Mouse (Mus musculus) forebrain, postnatal 0 days (tissue): ENCODE measurements around the gene Eme2. TPM values are rescaled to one million over a fixed set of nuclear protein-coding genes. Genes with fewer than 3 reads are reported as not detected.

Source experiments
- ATAC-seq: fragments of 200-750 bp; cut with Nextera tagmentation; 2 replicates; pipeline ENCODE4 v1.8.0; 2017; ENCODE audit warnings: mild to moderate bottlenecking, moderate library complexity
- DNase-seq: peaks from one replicate; pipeline ENCODE4 v3.0.0-alpha.2; 2015
- H3K27ac ChIP-seq: fragments of 300-500 bp; sonication (generic); 2 replicates; pipeline ENCODE4 v1.5.1; 2014; ENCODE audit warnings: low read depth, mild to moderate bottlenecking, antibody characterized with exemption, low read length, moderate library complexity, mixed read lengths
- H3K27me3 ChIP-seq: fragments of 300-500 bp; sonication (generic); 2 replicates; pipeline ENCODE4 v1.6.1; 2014; ENCODE audit warnings: mild to moderate bottlenecking, low read length, mixed read lengths; ENCODE audit not compliant: insufficient read depth
- H3K36me3 ChIP-seq: fragments of 300-500 bp; sonication (generic); 2 replicates; pipeline ENCODE4 v1.6.1; 2014; ENCODE audit warnings: mild to moderate bottlenecking, moderate library complexity; ENCODE audit not compliant: insufficient read depth
- H3K4me1 ChIP-seq: fragments of 300-500 bp; sonication (generic); 2 replicates; pipeline ENCODE4 v1.6.1; 2014; ENCODE audit warnings: antibody characterized with exemption; ENCODE audit not compliant: insufficient read depth
- H3K4me2 ChIP-seq: fragments of 300-500 bp; sonication (generic); 2 replicates; pipeline ENCODE4 v1.6.1; 2014; ENCODE audit warnings: low read depth, mild to moderate bottlenecking, moderate library complexity
- H3K4me3 ChIP-seq: fragments of 300-500 bp; sonication (generic); 2 replicates; pipeline ENCODE4 v1.5.1; 2014; ENCODE audit warnings: low read depth, low read length, mixed read lengths
- H3K9ac ChIP-seq: fragments of 300-500 bp; sonication (generic); 2 replicates; pipeline ENCODE4 v1.6.1; 2014; ENCODE audit warnings: mild to moderate bottlenecking
- H3K9me3 ChIP-seq: fragments of 300-500 bp; sonication (generic); 2 replicates; pipeline ENCODE4 v1.6.1; 2016; ENCODE audit warnings: low read length
- CTCF ChIP-seq: sonication (generic); IDR thresholded peaks from 2 replicates; pipeline ENCODE4 v1.5.1; 2016; ENCODE audit warnings: antibody characterized with exemption, control low read depth, low read depth
- WGBS: fragments of 180-500 bp; shearing (Covaris S2); extraction: QIAGEN DNeasy Blood & Tissue Kit; methylation state at CpG from one replicate; pipeline ENCODE4 v1.1.7; 2014; 5-methylcytosine and 5-hydroxymethylcytosine counted together
- polyA plus RNA-seq: library from polyadenylated mRNA; unstranded; fragments of >200 nt; fragmentation: Nextera tagmentation; extraction: Ambion mirVana; gene quantifications from 2 replicates; pipeline ENCODE4 v1.2.1, GENCODE M21; 2015
- total RNA-seq: library from RNA; depleted of rRNA; stranded (reverse); fragments of >200 nt; gene quantifications from 2 replicates; pipeline ENCODE4 v1.2.3, GENCODE M21; 2014

Gene Eme2
- total and polyA plus RNA-seq, 2 experiments from 2014 or later, result 17.9 to 35.6 TPM

GRCm38 (mm10) chr17:24902671-24903474 is 8.0 kb upstream of the Eme2 start:
- no peaks in the 10 kb centered on the region for H3K9me3 ChIP-seq
- H3K27ac ChIP-seq, result no peak overlapping the region
- peaks cover 100% of the 10 kb centered on the region for H3K36me3 ChIP-seq
- no peaks in the 10 kb centered on the region for H3K4me1 ChIP-seq
- H3K4me3 ChIP-seq, result no peak overlapping the region
- H3K27me3 ChIP-seq, result no peaks in the 10 kb centered on the region
- no peak overlapping the region for H3K4me2 ChIP-seq
- ATAC-seq (no peak), DNase-seq (no peak)
- WGBS, result 70% methylated on average over 9 of the region's 9 CpGs
- TF ChIP-seq CTCF, result peak; percentile 49
- no peak overlapping the region for H3K9ac ChIP-seq

GRCm38 (mm10) chr17:24902124-24902523 is 7.2 kb upstream of the Eme2 start:
- no peak overlapping the region for H3K4me2 ChIP-seq
- no peaks in the 10 kb centered on the region for H3K9me3 ChIP-seq
- TF ChIP-seq CTCF, result no peak
- H3K9ac ChIP-seq, result no peak overlapping the region
- no peak for DNase-seq
- H3K4me1 ChIP-seq, result peaks cover 2% of the 10 kb centered on the region; the same call in 1 of the 2 replicates
- ATAC-seq, result no peak
- H3K36me3 ChIP-seq, result peaks cover 97% of the 10 kb centered on the region
- WGBS, result 92% methylated on average over 5 of the region's 5 CpGs
- no peaks in the 10 kb centered on the region for H3K27me3 ChIP-seq
- H3K27ac ChIP-seq, result no peak overlapping the region
- H3K4me3 ChIP-seq, result no peak overlapping the region

DNA sequence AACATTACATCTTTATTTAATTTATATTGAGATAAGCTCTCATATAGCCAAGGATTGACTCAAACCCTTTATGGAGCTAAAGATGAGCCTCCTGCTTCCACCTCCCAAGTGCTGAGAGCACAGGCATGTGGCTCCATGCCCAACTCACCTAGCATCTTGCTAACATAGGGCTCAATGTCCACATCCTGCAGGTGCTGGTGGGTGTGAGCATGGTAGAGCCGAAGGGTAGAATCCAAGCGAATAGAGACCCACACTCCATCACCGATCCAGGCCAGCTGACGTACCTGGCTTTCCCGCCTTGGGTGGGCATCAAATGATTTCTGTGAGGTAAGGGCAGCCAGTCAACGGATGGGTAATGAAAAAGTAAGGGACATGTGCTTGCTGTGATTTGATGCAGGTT is 5.1 kb upstream of the Eme2 start:
- no peak for TF ChIP-seq CTCF
- WGBS, result 96% methylated on average over 6 of the region's 6 CpGs
- ATAC-seq (no peak), DNase-seq (no peak)
- Histone ChIP-seq H3K36me3 (peaks cover 76% of the 10 kb centered on the region), H3K4me1 (peaks cover 11% of the 10 kb centered on the region), H3K9ac (no peak overlapping the region), H3K4me2 (no peak overlapping the region), H3K27ac (no peak overlapping the region), H3K27me3 (no peaks in the 10 kb centered on the region), H3K9me3 (no peaks in the 10 kb centered on the region), H3K4me3 (no peak overlapping the region)

- Histone ChIP-seq H3K4me1 (peaks cover 13% of the 10 kb centered on the region), H3K4me2 (no peak overlapping the region), H3K9ac (no peak overlapping the region), H3K36me3 (peaks cover 67% of the 10 kb centered on the region), H3K4me3 (no peak overlapping the region), H3K27ac (no peak overlapping the region), H3K9me3 (no peaks in the 10 kb centered on the region), H3K27me3 (no peaks in the 10 kb centered on the region)
- 75% methylated on average over 5 of the region's 5 CpGs for WGBS
- TF ChIP-seq CTCF, result no peak
- ATAC-seq (no peak), DNase-seq (no peak)
Measured at GRCm38 (mm10) chr17:24899153-24899552, 4.3 kb upstream of the Eme2 start.

GRCm38 (mm10) chr17:24898041-24898854 is 3.4 kb upstream of the Eme2 start:
- Histone ChIP-seq H3K4me2 (no peak overlapping the region), H3K27me3 (no peaks in the 10 kb centered on the region), H3K4me1 (peaks cover 20% of the 10 kb centered on the region), H3K36me3 (peaks cover 64% of the 10 kb centered on the region), H3K4me3 (no peak overlapping the region), H3K9ac (no peak overlapping the region), H3K9me3 (no peaks in the 10 kb centered on the region), H3K27ac (no peak overlapping the region)
- DNase-seq, result no peak
- no peak for TF ChIP-seq CTCF
- 79% methylated on average over 4 of the region's 4 CpGs for WGBS
- no peak for ATAC-seq

DNA sequence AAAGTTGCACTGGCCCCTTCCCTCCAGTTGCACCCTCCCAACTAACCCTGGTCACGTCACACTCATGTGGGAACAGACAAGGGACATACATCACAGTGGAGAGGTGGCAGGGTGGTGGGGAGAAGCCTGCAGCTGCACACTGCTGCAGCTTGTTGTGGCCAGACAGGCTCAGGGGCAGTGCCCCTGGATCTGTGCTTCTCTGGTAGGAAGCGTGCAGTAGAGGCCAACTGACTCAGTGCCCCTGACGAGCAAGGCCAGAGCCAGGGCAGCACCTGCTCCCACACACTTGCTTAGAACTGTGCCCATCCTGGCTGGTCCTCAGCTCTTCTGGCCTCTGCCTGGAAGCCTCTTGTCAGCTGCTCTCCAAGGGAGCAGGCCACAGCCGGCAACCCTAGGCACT is 2.7 kb upstream of the Eme2 start:
- 78% methylated on average over 4 of the region's 4 CpGs for WGBS
- no peak overlapping the region for H3K27ac ChIP-seq
- ATAC-seq, result no peak
- TF ChIP-seq CTCF, result no peak
- no peaks in the 10 kb centered on the region for H3K27me3 ChIP-seq
- H3K4me1 ChIP-seq, result peaks cover 20% of the 10 kb centered on the region
- no peaks in the 10 kb centered on the region for H3K9me3 ChIP-seq
- no peak overlapping the region for H3K4me3 ChIP-seq
- peak overlapping the region; percentile 97 for H3K4me2 ChIP-seq
- H3K9ac ChIP-seq, result 0 out of 2 replicates have a peak overlapping the region, but pooled peaks have one; percentile 14
- no peak for DNase-seq
- H3K36me3 ChIP-seq, result peaks cover 64% of the 10 kb centered on the region

DNA sequence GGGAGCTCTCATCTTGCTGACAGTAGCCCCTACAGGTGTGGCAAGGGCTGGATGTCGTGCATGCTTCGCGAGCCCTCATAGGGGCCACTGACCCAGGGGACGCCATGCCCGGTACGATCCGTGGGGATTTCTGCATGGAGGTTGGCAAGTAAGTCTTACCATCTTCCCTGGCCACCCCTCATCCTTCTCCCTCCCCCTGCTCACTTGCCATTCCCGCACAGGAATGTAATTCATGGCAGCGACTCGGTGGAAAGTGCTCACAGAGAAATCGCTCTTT is 2.0 kb upstream of the Eme2 start:
- Histone ChIP-seq H3K4me1 (peaks cover 20% of the 10 kb centered on the region), H3K9ac (peak overlapping the region; percentile 91), H3K36me3 (peaks cover 64% of the 10 kb centered on the region), H3K4me2 (peak overlapping the region; percentile 97), H3K9me3 (no peaks in the 10 kb centered on the region), H3K4me3 (peak overlapping the region; percentile 77), H3K27me3 (no peaks in the 10 kb centered on the region), H3K27ac (peak overlapping the region; percentile 90)
- no peak for ATAC-seq
- 36% methylated on average over 11 of the region's 11 CpGs for WGBS
- no peak for TF ChIP-seq CTCF
- no peak for DNase-seq
